Mouse (Mus musculus) megakaryocyte, embryonic 14.5 days (primary cell): ENCODE results near the gene Hnrnpa2b1. TPM values are rescaled to one million over a fixed set of nuclear protein-coding genes. Genes with fewer than 3 reads are reported as not detected.
"Not testable (repeated sequence)": the region's sequence is repeated elsewhere in the genome, so short reads cannot be mapped to it uniquely, and the experiment has no call there.

ENCODE experiments used
- H3K27me3 ChIP-seq: replicated peaks from 2 replicates; pipeline ENCODE3; 2012; ENCODE audit warnings: inconsistent platforms
- H3K36me3 ChIP-seq: replicated peaks from 2 replicates; pipeline ENCODE3; 2012; ENCODE audit warnings: low read length, inconsistent platforms, mixed read lengths
- H3K4me1 ChIP-seq: 2 replicates; pipeline ENCODE4 v1.6.1; 2012; ENCODE audit warnings: inconsistent platforms
- H3K4me3 ChIP-seq: replicated peaks from 2 replicates; pipeline ENCODE3; 2012; ENCODE audit warnings: moderate library complexity, mild to moderate bottlenecking, inconsistent platforms
- H3K9me3 ChIP-seq: 2 replicates; pipeline ENCODE4 v1.6.1; 2012; ENCODE audit warnings: inconsistent platforms
- FLI1 ChIP-seq: IDR thresholded peaks from 2 replicates; pipeline ENCODE4 v1.6.1; 2012; ENCODE audit warnings: low read length, inconsistent platforms, mixed read lengths
- GATA1 ChIP-seq: IDR thresholded peaks from 3 replicates; pipeline ENCODE4 v1.6.1; 2012; ENCODE audit warnings: mixed read lengths, low read length, inconsistent platforms, borderline replicate concordance
- polyA plus RNA-seq: library from polyadenylated mRNA; stranded (reverse); fragments of >175 nt; gene quantifications from 2 replicates; pipeline ENCODE4 v1.2.3, GENCODE M21; 2012; ENCODE audit warnings: low replicate concordance; ENCODE audit not compliant: insufficient read depth

Gene Hnrnpa2b1
- polyA plus RNA-seq, 1 experiment: 192 TPM

DNA sequence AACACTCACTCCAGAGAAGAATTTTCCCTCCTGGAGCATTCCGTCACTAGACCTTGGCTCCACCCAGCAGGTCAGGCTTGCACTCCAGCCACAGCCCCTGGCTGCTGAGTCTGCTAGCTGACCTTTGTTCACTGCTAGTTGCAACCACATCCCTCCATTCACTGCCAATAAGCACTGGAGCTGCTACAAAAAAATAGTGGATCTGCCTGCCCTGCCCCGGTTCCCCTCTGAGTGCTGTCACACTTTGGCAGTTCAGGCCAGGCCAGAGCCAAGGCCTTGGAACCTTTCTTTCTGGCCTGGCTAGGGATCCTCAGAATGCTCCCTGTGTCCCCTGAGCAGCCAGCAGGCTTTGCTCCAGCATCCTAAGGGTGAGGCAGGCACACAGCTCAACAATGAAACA, 20.1 kb upstream of the Hnrnpa2b1 start:
- TF ChIP-seq GATA1 (no peak), FLI1 (no peak)

DNA sequence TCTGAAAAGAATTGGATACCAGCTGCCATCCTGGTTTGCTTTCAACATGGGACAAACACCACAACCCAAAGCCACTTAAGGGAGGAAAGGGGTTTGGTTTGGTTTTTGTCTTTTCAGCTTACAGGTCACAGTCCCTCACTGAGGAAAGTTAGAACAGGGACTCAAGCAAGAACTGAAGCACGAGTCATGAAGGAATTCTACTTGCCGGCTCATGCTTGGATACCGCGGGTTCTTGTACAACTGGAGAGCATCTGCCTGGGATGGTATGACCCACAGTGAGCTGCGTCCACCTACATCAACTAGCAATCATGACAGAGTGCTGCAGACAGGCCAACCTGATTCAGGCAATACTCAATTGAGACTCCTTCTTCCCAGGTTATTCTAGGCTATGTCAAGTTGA, 17.0 kb upstream of the Hnrnpa2b1 start:
- no peak for TF ChIP-seq GATA1
- TF ChIP-seq FLI1: no peak
- H3K36me3 ChIP-seq: peaks cover 28% of the 10 kb centered on the region
- peaks cover 33% of the 10 kb centered on the region for H3K9me3 ChIP-seq

More for the DNA sequence above, 20.1 kb upstream of the Hnrnpa2b1 start:
- Histone ChIP-seq H3K9me3 (peaks cover 35% of the 10 kb centered on the region), H3K27me3 (no peaks in the 10 kb centered on the region), H3K4me3 (no peak overlapping the region), H3K4me1 (peaks cover 19% of the 10 kb centered on the region), H3K36me3 (peaks cover 12% of the 10 kb centered on the region)

GRCm38 (mm10) chr6:51486076-51486710, 16.5 kb upstream of the Hnrnpa2b1 start:
- H3K9me3 ChIP-seq: peaks cover 32% of the 10 kb centered on the region
- H3K27me3 ChIP-seq: no peaks in the 10 kb centered on the region
- peaks cover 16% of the 10 kb centered on the region for H3K4me1 ChIP-seq
- TF ChIP-seq FLI1: no peak
- TF ChIP-seq GATA1: no peak
- H3K36me3 ChIP-seq: peaks cover 33% of the 10 kb centered on the region
- no peak overlapping the region for H3K4me3 ChIP-seq

More for the DNA sequence above, 17.0 kb upstream of the Hnrnpa2b1 start:
- Histone ChIP-seq H3K4me1 (peaks cover 16% of the 10 kb centered on the region), H3K27me3 (no peaks in the 10 kb centered on the region), H3K4me3 (peak overlapping the region; percentile 20)

DNA sequence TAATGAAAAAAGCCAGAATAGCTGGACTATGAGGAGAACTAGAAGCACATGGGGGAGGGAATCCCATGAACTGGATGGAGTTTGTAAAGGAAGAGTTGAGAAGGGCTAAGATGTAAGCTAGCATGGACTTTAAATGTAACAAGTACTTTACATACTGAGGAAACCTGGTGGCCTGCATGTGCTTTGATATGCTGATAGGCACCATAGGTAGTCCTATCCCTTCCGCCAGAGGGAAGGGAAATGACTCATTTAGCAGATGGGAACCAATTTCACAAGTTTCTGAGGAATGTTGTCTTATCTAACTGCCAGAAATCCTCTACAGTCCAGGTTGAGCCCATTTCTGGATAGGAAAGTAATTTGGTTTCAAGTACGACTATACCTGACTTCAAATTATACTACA, 16.0 kb upstream of the Hnrnpa2b1 start:
- H3K4me1 ChIP-seq: peaks cover 16% of the 10 kb centered on the region

GRCm38 (mm10) chr6:51484556-51484955, 14.9 kb upstream of the Hnrnpa2b1 start:
- Histone ChIP-seq H3K9me3 (peaks cover 28% of the 10 kb centered on the region), H3K36me3 (peaks cover 49% of the 10 kb centered on the region), H3K4me1 (peaks cover 16% of the 10 kb centered on the region)
- not testable (repeated sequence) for H3K27me3 ChIP-seq, H3K4me3 ChIP-seq

More for the DNA sequence above, 16.0 kb upstream of the Hnrnpa2b1 start:
- no peaks in the 10 kb centered on the region for H3K27me3 ChIP-seq
- peaks cover 32% of the 10 kb centered on the region for H3K9me3 ChIP-seq
- TF ChIP-seq GATA1: no peak
- TF ChIP-seq FLI1: no peak
- peaks cover 38% of the 10 kb centered on the region for H3K36me3 ChIP-seq
- H3K4me3 ChIP-seq: no peak overlapping the region

DNA sequence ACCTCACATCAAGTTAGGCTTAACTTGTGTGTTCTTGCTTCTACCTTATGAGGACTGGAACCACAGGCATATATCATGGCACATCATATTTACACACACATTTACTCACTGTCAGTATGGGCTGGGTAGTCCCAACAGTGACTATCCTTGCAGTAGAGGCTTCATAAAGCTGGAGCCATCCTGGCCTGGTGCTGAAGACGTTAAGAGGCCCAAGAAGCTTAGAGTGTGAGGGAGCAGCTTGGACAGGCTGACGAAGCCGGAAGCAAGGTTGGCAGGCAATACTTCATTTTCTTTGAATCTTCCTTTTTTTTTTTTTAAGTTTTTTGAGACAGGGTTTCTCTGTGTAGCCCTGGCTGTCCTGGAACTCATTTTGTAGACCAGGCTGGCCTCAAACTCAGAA, 14.2 kb upstream of the Hnrnpa2b1 start:
- Histone ChIP-seq H3K27me3 (no peaks in the 10 kb centered on the region), H3K9me3 (peaks cover 22% of the 10 kb centered on the region), H3K36me3 (peaks cover 56% of the 10 kb centered on the region), H3K4me3 (no peak overlapping the region), H3K4me1 (peaks cover 19% of the 10 kb centered on the region)
- TF ChIP-seq FLI1: no peak
- TF ChIP-seq GATA1: no peak

DNA sequence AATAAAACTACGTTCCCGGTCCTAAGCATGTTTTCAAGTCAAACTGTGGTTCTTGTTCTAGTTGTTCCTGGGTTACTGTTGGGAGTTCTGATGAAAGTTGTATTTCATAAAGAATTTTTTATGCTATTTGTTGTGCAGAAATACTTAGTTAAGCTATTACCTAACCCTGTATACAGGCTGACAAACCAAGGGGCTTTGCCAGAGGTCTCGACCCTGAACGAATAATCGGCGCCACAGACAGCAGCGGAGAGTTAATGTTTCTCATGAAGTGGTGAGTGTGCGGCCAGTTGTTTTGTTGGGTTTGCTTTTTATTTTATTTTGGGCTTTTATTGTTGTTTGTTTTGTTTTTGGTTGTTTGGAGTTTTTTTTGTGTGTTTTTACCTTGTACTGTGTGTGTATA, 11.9 kb upstream of the Hnrnpa2b1 start:
- Histone ChIP-seq H3K4me3 (no peak overlapping the region), H3K9me3 (no peaks in the 10 kb centered on the region), H3K27me3 (no peaks in the 10 kb centered on the region), H3K4me1 (peaks cover 18% of the 10 kb centered on the region), H3K36me3 (peaks cover 66% of the 10 kb centered on the region)
- no peak for TF ChIP-seq FLI1
- TF ChIP-seq GATA1: no peak

GRCm38 (mm10) chr6:51479136-51479731, 9.5 kb upstream of the Hnrnpa2b1 start:
- Histone ChIP-seq H3K4me1 (peaks cover 6% of the 10 kb centered on the region; the same call in 1 of the 2 replicates), H3K27me3 (no peaks in the 10 kb centered on the region), H3K4me3 (no peak overlapping the region), H3K36me3 (peaks cover 87% of the 10 kb centered on the region), H3K9me3 (no peaks in the 10 kb centered on the region)
- TF ChIP-seq GATA1: no peak
- TF ChIP-seq FLI1: no peak

GRCm38 (mm10) chr6:51472213-51472612, 2.5 kb upstream of the Hnrnpa2b1 start:
- Histone ChIP-seq H3K4me1 (peaks cover 20% of the 10 kb centered on the region), H3K9me3 (no peaks in the 10 kb centered on the region), H3K36me3 (peaks cover 51% of the 10 kb centered on the region), H3K4me3 (peak overlapping the region; percentile 97), H3K27me3 (no peaks in the 10 kb centered on the region)
- TF ChIP-seq FLI1 (no peak), GATA1 (no peak)

DNA sequence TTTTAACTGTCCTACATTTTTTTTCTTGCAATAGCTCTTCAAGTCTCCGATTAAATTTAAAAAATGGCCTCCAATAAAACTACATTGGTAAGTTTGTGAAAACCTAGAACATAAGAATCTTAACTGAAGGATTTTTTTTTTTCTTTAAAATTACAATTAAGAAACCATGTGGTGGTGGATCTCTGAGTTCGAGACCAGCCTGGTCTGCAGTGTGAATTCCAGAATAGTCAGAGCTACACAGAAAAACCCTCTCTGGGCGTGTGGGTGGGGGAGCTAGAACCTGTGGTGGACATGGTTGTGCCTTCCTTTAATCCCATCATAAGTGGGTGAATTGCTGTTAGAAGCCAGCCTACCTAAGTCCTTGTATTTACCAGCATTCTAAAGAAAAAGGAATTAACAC, 2.1 kb upstream of the Hnrnpa2b1 start:
- Histone ChIP-seq H3K9me3 (no peaks in the 10 kb centered on the region), H3K4me1 (peaks cover 23% of the 10 kb centered on the region), H3K27me3 (no peaks in the 10 kb centered on the region), H3K36me3 (peaks cover 52% of the 10 kb centered on the region), H3K4me3 (peak overlapping the region; percentile 97)
- TF ChIP-seq FLI1 (no peak), GATA1 (no peak)
